Mouse (Mus musculus): ENCODE results near the gene Sf3b2.
"Not testable (repeated sequence)": the region's sequence is repeated elsewhere in the genome, so short reads cannot be mapped to it uniquely, and the experiment has no call there.

The Sf3b2 gene

GRCm38 (mm10) chr19:5273916-5274315 is 21.3 kb downstream of the Sf3b2 start:
- DNase-seq (ENCODE audit: inconsistent age in 2 of 2, low spot score in 1 of 2) = no peak

- peak; percentile 94 to 98 for DNase-seq (ENCODE audit: inconsistent age in 2 of 2, low spot score in 1 of 2)
Measured at GRCm38 (mm10) chr19:5272801-5273733, 22.2 kb downstream of the Sf3b2 start, which contains the start of gene Pacs1. TSS of gene Pacs1 (minus strand) at chr19:5273119.

- peak in 1 of 2 experiments; percentile 83 for DNase-seq (ENCODE audit: inconsistent age in 2 of 2, low spot score in 1 of 2)
Measured at GRCm38 (mm10) chr19:5272326-5272795, 22.9 kb downstream of the Sf3b2 start.

- DNase-seq (ENCODE audit: inconsistent age in 2 of 2, low spot score in 1 of 2) = no peak
Measured at GRCm38 (mm10) chr19:5271430-5271829, 23.8 kb downstream of the Sf3b2 start.

GRCm38 (mm10) chr19:5269392-5269791 is 25.9 kb downstream of the Sf3b2 start:
- peak in 1 of 2 experiments; percentile 58 for DNase-seq (ENCODE audit: inconsistent age in 2 of 2, low spot score in 1 of 2)

- no peak for DNase-seq (ENCODE audit: inconsistent age in 2 of 2, low spot score in 1 of 2)
Measured at GRCm38 (mm10) chr19:5268875-5269274, 26.4 kb downstream of the Sf3b2 start.

GRCm38 (mm10) chr19:5268017-5268416 is 27.2 kb downstream of the Sf3b2 start:
- no peak for DNase-seq (ENCODE audit: inconsistent age in 2 of 2, low spot score in 1 of 2)

- DNase-seq (ENCODE audit: inconsistent age in 2 of 2, low spot score in 1 of 2) = peak in 1 of 2 experiments; percentile 42
Measured at GRCm38 (mm10) chr19:5267015-5267414, 28.2 kb downstream of the Sf3b2 start.

- DNase-seq (ENCODE audit: inconsistent age in 2 of 2, low spot score in 1 of 2) = no peak
Measured at GRCm38 (mm10) chr19:5257140-5257539, 38.1 kb downstream of the Sf3b2 start.

- not testable (repeated sequence) for DNase-seq (ENCODE audit: inconsistent age in 2 of 2, low spot score in 1 of 2)
Measured at GRCm38 (mm10) chr19:5236981-5237380, 58.3 kb downstream of the Sf3b2 start.

- no peak for DNase-seq (ENCODE audit: inconsistent age in 2 of 2, low spot score in 1 of 2)
Measured at GRCm38 (mm10) chr19:5232696-5233095, 62.6 kb downstream of the Sf3b2 start.

GRCm38 (mm10) chr19:5230110-5230509 is 65.1 kb downstream of the Sf3b2 start:
- no peak for DNase-seq (ENCODE audit: inconsistent age in 2 of 2, low spot score in 1 of 2)

- no peak for DNase-seq (ENCODE audit: inconsistent age in 2 of 2, low spot score in 1 of 2)
Measured at GRCm38 (mm10) chr19:5224624-5225023, 70.6 kb downstream of the Sf3b2 start.

- DNase-seq (ENCODE audit: inconsistent age in 2 of 2, low spot score in 1 of 2) = no peak
Measured at GRCm38 (mm10) chr19:5224077-5224476, 71.2 kb downstream of the Sf3b2 start.

All from adrenal gland, adult (tissue).